Mouse (Mus musculus) heart, adult 2 months (tissue): ENCODE results near the gene Tdrd1.

Experiments used
- CTCF ChIP-seq: fragments of 200-600 bp; IDR thresholded peaks from 2 replicates; pipeline ENCODE4 v1.8.1; 2022; ENCODE audit warnings: antibody characterized with exemption, mild to moderate bottlenecking, moderate library complexity
- EP300 ChIP-seq: fragments of 200-500 bp; IDR thresholded peaks from 2 replicates; pipeline ENCODE4 v1.6.1; 2011; ENCODE audit warnings: low read depth, low read length, control low read depth; ENCODE audit not compliant: insufficient read depth
- POLR2A ChIP-seq: fragments of 200-500 bp; IDR thresholded peaks from 2 replicates; pipeline ENCODE4 v1.6.1; 2011; ENCODE audit warnings: mild to moderate bottlenecking, low read depth, low read length, control low read depth; ENCODE audit not compliant: insufficient read depth

DNA sequence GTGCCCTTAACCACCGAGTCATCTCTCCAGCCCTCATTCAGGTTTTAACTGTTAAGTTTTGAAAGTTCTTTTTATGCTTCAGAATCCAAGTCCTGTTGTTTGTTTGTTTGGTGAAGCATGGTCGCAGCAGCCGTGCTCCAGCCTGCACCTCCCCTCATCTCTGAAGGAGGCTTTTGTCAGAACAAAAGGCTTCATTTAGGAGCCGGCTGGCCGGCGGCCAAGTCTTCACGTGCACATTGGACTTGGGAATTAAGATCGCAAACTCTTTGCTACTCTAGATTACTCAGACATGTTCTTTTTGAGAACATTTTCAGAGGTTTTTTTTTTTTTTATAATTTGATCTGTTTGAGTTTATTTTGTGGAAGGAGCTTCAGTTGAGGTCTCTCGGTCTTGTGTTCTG is 9.3 kb downstream of the Tdrd1 start:
- no peak for TF ChIP-seq POLR2A
- no peak for TF ChIP-seq CTCF
- TF ChIP-seq EP300, result no peak
